Mouse (Mus musculus): ENCODE measurements at regions not wholly inside any gene's neighbourhood (a gene's known extent, or its start where the extent isn't known, plus 50 kb on each side); places are given as distances from the start of the nearest gene placed in this dataset.

DNA sequence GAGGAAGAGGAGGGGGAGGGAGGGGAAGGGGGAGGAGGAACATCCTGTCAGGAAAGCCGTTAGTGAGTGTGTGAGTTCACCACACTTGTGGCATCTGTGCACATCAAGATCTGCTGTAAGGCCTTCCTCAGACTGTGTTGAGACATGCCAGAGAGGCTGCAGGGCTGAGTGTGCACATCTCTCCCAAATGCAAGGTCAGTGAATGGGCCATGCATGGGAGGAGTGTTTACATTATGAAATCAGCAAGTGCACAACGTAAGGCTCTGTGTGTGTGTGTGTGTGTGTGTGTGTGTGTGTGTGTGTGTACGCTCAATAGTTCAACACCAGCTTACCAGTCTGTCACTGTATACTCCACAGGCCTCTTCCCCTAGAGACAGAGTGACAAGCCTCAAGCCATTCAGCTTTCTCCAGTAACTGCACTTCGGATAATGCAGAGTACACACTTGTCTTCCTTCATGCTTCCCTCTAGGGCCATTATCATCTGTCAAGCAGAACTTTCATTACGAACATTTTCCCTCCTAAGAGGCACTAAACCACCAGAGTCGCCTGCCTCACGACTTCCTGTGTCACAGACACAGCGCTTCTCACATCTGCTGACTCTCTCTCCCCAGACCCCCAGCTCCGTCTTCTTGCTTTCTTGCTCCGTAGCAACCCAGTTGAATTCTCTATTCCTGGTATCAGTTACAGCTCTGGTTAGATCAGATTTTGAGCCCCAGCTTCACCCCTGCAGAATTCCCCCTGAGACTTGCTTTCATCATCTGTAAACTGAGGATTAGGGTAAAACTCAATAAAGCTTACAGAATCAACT, 368.4 kb downstream of the Cd83 start:
- intact Hi-C loops (cut with DNase I), result no loop called here
- DNase-seq (ENCODE audit: extremely low spot score in 1 of 2, low spot score in 2 of 2), result no peak

DNA sequence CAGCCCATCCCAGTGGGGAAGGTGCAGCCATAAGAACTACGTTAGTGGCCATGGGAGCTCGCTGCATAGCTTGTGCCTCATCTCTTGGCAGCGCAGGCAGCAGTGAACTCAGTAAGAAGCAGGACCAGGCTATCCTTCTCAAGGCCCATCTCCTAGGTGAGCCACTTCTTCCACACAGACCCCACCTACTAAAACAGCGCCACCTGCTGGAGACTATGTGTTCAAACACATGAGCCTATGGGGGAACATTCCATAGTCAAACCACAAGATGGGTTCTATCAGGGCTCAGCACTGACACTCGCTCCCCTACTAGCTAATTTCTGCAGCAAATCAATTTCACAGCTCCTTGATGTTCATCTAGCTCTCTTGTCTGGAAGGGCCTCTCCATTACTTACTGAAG, 369.2 kb downstream of the Cd83 start:
- DNase-seq (ENCODE audit: extremely low spot score in 1 of 2, low spot score in 2 of 2), result no peak
- intact Hi-C loops (cut with DNase I), result no loop called here

DNA sequence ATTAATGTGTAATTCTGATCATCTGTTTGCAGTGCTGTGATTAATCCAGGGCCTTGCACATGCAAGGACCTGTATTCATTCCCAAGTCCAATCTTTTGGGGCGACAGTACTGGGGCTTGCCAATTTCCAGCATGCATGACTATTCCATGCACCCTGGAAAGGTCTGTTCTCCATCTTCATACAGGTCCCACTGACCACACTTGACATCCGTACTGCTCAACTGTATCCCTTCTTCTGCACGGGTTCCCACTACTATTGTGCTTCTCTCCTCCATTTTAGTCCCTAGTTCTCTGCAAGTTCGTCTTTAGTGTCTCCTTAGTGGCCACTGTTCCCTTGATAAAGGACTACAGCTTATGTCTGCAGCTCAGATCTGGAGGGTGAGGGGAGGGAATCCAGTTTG, 371.4 kb downstream of the Cd83 start:
- no peak for DNase-seq (ENCODE audit: extremely low spot score in 1 of 2, low spot score in 2 of 2)
- intact Hi-C loops (cut with DNase I), result no loop called here

DNA sequence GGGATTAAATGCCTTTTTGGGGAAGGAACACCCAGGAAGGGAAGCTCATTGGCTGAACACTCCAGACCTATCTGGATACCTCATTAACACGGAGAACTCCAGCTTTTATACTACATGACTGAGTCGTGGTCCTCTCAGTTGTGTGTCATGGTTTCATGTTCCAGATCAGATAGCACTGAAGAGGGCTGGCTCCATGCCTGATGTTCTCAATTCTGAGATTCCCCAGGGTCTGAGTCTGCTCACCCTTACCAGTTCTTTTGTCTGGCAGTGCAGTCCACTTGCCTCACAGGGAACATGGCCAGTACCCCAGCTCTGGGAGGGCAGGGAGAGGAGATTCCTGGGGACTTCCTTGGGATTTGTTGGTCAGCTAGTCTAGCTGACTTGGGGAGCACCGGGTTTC, 372.0 kb downstream of the Cd83 start:
- intact Hi-C loops (cut with DNase I), result no loop called here

DNA sequence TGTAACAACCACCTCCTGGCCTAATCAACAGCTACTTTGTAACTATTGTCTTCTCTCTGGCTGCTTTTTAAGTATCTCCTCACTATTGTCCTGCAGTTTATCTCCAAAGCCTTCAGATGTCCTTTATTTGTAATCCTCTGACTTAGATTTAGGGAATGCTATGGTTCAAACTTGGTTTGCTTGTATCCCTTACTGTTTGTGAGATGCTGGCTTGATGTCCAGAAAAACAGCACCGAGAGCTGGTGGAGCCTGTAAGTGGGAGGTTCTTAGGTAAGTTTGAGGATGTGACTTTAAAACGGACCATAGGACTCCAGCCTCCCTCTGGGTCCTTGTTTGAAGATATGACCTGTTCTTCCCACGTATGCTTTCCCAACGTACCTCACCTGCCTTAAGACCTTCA, 372.7 kb downstream of the Cd83 start:
- intact Hi-C loops (cut with DNase I), result no loop called here
- no peak for DNase-seq (ENCODE audit: extremely low spot score in 1 of 2, low spot score in 2 of 2)

More for the DNA sequence above, 372.0 kb downstream of the Cd83 start:
- no peak for DNase-seq (ENCODE audit: extremely low spot score in 1 of 2, low spot score in 2 of 2)

DNA sequence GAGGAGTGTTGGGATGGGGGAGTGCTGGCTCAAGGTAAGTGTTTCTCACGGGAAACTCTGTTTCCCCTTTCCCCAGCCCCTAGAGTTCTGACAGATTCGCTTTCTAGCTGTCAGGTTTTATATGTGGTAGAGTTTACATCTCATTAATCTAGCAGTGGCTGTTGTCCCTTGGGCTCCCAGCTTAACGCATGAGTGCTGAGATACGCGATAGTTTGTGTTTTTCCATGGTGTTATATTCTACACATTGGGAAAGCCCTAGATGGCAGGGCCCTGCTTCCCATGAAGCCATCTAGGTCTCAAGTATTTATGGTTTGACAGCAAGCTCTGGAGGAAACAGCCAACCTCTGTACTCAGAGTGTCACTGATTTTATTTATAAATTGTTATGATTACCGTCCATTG, 373.8 kb downstream of the Cd83 start:
- intact Hi-C loops (cut with DNase I), result no loop called here
- no peak for DNase-seq (ENCODE audit: extremely low spot score in 1 of 2, low spot score in 2 of 2)

DNA sequence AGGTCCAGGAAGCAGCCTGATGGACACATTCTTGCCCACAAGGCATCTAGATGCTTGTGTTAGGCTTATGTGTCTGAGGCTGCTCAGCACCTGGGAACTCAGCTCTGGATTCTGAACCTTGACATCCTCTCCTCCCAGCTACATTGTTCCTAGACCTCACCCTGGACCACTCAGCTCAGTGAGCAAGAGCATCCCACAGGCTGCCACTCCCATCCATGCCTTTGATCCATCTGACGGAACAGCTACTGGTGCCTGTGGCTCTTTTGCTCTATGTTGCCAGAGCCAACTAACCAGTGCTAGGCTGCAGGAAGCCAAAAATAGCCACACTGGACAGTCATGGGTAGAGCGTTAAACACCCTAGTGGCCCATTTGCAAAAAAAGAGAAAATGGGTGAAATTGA, 374.8 kb downstream of the Cd83 start:
- intact Hi-C loops (cut with DNase I), result no loop called here
- no peak for DNase-seq (ENCODE audit: extremely low spot score in 1 of 2, low spot score in 2 of 2)

DNA sequence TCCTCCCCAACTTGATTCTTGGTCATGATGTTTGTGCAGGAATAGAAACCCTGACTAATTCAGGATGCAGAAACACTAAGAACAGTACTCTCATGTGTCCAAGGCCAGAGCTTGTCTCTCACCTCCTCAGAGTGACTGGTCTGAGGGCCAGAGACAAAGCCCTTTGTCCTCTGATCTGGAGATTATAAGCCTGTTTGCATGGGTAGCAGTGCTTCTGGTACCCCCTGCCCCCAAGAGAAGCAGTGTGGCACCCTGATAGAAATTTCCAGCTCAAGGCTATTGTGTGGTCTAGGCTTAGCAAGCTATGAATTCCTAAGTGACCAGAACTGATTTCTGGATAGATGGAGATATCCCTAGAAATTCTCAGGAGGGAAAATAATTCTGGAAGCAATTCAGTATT, 380.2 kb downstream of the Cd83 start:
- intact Hi-C loops (cut with DNase I), result no loop called here
- no peak for DNase-seq (ENCODE audit: extremely low spot score in 1 of 2, low spot score in 2 of 2)

DNA sequence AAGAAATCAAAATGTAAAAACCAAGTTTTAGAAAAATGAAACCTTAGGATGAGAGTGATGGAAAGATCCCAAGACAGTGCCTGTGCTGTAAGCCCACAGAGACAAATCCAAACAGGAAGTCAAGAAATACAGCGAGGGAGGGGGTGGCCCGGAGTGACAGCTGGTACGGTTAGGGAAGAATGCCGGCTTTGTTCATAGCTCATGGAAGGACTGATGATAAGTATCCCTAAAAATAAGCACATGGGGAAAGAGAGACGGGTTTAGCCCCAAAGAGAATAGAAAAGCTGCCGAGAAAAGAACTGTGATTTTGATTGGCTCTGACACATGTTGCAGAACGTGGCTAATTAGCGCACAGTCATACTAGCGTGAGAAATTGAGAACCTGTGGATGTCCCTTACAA, 382.6 kb downstream of the Cd83 start:
- intact Hi-C loops (cut with DNase I), result no loop called here
- DNase-seq (ENCODE audit: extremely low spot score in 1 of 2, low spot score in 2 of 2), result peak in 1 of 2 experiments; percentile 30

DNA sequence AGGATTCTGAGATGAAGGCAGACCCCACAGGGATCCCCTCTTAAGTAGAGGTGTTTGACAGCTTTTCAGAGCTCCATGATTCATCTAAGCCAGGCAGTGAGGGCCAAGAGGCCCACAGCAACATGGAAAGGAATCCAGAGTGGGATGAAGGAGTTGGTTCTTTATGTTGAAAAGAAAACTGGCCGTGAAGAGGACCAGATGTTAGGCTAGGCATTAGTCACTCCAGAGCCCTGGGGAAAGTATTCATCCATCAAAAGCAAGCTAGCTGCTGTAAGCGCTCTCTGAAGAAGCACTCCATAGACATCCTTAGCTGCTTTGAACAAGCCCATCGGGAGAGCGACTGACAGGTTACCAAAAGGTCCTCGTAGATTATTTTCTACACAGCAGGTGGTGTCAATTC, 383.6 kb downstream of the Cd83 start:
- DNase-seq (ENCODE audit: extremely low spot score in 1 of 2, low spot score in 2 of 2), result no peak

DNA sequence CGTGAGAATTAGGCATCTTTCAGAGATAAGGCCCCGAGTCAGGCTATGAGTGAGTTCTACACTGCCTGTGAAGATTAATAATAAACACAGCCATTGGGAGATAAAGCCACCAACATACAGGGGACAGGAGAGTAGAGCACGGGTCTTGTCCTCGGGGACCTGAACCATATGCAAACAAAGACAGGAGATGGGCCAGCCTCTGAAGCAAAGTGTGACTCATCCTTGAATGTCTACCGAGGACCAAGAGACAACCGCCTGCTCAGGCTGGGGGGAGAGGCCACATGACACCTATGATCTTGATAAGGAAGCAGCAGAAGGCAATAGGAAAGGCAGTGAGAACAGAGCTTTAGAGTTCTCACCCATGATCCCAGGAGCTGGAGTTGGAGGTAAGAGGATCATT, 387.1 kb downstream of the Cd83 start:
- intact Hi-C loops (cut with DNase I), result no loop called here
- DNase-seq (ENCODE audit: extremely low spot score in 1 of 2, low spot score in 2 of 2), result no peak

More for the DNA sequence above, 383.6 kb downstream of the Cd83 start:
- intact Hi-C loops (cut with DNase I), result no loop called here

DNA sequence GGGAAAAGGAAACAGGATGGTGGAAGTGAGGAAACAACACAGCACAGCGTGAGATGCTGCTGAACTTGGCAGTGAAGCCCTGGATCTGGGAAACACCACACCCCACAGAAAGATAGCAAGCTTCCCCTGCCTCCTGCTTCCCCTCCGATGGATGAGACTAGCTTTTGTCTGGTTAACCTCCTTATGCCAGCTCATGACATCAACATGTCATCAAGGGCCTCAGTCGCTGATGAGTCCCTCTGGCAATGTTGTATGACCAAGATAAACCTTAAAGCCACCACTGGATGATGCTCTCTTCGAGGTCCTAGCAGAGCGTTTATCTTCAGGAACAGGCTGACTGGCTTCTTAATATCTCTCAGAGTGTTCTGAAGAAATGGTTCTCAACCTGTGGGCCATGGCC, 388.1 kb downstream of the Cd83 start:
- intact Hi-C loops (cut with DNase I), result no loop called here
- DNase-seq (ENCODE audit: extremely low spot score in 1 of 2, low spot score in 2 of 2), result no peak

DNA sequence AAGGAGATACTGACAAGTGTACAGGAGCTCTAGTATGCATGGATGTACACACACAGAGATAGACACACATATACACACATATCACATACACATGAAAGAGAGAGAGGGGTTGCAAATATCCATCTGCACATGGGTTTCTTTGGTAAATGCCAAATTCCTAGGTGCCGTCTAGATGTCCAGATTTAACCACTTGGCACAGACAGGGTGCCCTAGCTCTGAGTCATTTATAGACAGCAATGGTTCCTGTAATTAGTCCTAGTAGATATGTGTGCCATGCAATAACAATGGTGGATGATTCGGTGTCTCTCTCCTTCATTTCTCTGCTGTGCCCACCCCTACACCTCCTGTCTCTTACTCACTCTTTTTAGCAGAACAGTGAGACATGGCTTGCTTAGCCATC, 389.7 kb downstream of the Cd83 start:
- DNase-seq (ENCODE audit: extremely low spot score in 1 of 2, low spot score in 2 of 2), result no peak
- intact Hi-C loops (cut with DNase I), result no loop called here

DNA sequence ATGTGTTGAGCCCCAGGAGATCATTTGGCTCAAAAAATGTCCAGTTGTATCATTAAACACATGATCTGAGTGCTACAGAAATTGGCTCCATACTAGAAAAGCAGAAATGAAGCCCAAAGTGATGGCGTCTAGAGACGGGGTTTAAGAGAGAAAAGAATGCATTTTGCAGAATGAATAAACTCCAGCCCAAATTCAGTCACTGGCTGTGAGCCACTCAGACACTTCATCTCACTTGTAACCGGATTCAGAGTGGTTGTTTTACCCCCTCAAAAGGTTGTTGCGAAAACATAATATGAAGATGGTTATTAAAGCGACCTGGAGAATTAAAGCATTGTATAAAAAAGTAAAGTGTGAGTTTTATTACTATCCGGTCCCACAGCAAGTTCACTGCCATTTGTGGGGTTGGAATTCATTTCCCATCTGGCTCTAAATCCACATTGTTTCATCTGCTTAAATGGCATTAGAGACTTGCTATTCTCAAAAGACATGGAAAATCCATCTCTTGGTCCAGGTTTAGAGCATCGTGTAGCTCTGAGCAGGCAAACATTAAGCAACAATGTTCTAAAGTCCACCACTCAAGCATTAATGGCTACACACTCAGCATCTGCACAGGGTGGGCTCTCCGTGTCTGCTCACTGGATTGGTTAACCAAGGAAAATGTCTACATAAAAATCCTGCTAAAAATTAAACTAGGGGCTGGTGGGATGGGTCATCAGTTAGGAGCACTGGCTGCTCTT, 390.9 kb downstream of the Cd83 start:
- no peak for DNase-seq (ENCODE audit: extremely low spot score in 1 of 2, low spot score in 2 of 2)
- intact Hi-C loops (cut with DNase I), result no loop called here

DNA sequence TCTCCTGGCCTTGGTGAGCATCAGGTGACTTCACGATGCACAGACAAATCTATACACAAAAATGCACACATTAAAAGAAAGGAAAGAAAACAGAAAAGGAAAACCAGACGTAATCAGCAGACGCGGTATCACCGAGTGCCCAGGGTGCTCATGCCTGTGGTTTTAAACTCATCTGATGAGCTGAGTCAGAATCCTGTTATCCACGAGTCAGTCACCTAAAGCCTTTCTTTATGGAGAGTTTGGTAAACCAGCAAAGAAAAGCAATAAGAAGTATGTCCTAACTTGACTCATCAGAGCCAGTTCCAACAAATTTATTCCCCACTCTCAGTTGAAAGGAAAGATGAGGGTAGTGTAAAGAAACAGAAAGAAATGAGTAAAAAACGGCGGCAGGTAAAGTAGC, 391.5 kb downstream of the Cd83 start:
- DNase-seq (ENCODE audit: extremely low spot score in 1 of 2, low spot score in 2 of 2), result no peak
- intact Hi-C loops (cut with DNase I), result no loop called here

DNA sequence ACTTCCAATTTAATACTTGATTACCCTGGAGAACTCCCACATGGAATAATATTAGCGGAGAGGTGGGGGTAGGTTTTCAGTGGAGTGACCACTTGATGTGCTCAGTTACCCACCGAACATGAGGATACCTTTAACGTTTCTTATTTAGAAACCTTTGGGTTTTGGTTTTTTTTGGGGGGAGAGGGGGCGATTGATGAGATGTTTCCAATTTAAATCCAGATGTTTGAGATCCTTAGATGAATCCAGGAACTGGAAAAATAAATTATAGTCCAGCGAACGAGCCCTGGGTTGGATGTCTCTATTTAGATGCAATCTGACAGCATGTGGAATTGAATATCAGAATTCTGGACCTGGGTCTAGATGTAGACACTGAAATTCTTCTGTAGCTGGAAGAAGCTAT, 393.4 kb downstream of the Cd83 start:
- no peak for DNase-seq (ENCODE audit: extremely low spot score in 1 of 2, low spot score in 2 of 2)
- intact Hi-C loops (cut with DNase I), result no loop called here

DNA sequence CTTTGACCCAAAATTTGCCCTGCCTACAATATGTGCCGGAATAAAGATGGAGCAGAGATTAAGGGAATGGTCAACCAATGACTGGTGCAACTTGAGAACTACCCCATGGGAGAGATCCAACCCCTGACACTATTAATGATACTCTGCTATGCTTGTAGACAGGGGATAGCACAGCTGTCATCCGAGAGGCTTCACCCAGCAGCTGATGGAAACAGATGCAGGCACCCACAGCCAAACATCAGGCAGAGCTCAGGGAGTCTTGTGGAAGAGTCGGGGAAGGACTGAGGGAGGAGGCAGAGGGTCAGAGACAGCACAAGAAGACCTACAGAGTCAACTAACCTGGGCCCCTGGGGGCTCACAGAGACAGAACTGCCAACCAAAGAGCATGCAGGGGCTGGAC, 395.8 kb downstream of the Cd83 start:
- no peak for DNase-seq (ENCODE audit: extremely low spot score in 1 of 2, low spot score in 2 of 2)
- intact Hi-C loops (cut with DNase I), result no loop called here

DNA sequence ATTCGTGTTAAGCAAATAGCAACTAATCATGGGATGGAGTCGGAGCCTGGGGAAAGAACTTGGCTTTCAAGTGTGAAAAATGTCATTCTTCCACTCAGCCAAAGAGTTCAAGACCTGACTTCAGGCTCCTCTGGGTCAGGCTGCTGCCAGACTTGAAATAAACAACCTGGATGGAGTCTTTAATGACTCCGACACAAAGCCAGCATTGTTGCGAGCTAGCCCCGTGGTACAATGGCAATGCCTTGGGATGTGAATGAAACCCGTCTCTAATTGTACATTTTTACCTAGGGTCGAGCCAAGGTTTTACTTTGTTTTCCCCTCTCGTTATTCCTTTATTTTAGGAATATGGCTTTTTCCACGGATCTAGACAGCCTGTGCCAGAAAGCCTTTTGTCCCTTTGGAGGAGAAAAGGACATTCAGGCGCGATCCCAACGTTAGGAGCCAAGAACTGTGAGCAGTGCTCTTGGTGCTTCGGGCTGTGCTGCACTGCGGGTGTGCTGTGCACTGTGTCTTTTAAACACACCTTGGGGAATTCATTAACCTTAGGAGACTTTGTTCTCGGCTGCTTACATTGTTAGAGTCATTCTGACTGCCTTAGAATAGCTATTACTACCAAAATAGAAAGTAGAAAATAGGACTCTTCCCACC, 398.1 kb downstream of the Cd83 start:
- intact Hi-C loops (cut with DNase I), result no loop called here
- DNase-seq (ENCODE audit: extremely low spot score in 1 of 2, low spot score in 2 of 2), result no peak

DNA sequence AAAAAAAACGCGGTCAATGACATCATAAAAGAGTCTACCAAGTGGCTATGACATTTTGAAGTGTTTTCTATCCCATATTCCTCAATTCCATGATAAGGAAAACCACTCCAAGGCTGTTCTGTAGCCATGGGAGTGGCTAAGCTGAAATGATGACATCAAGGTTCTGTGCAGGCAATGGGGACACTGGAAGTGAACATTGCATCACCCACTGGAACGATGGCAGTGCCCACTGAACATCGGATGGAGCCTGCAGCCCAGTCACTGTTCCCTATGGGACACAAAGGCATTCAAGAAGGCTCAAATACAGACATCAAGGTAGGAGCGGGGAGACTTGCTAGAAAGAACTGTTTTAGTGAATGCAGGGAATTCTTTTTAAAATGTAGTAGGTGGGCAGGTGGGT, 410.8 kb downstream of the Cd83 start:
- intact Hi-C loops (cut with DNase I), result no loop called here
- no peak for DNase-seq (ENCODE audit: extremely low spot score in 1 of 2, low spot score in 2 of 2)

DNA sequence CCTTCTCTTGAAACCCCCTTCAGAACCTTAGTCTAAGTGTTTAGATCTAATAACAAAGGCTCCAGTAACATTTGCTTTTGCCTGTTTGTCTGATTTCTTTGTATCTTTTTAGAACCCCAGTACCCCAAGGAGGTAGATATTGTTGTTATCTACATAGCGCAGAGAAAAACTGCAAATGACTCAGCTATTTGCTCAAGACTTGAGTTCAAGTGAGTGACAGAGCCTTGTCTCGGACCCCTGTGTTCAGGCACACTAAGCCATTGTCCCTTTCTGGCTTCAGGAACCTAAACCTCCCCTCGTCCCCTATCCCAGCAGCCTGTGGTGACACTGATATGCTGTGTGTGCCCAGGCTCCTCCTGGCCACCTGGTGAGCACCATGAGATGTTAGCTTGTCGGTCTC, 421.5 kb downstream of the Cd83 start:
- intact Hi-C loops (cut with DNase I), result no loop called here
- DNase-seq (ENCODE audit: extremely low spot score in 1 of 2, low spot score in 2 of 2), result no peak

Measured in left cerebral cortex, postnatal 10 days (tissue).